Mouse (Mus musculus): ENCODE data around the gene Naaa.

Naaa gene

GRCm38 (mm10) chr5:92282571-92282970 lies 4.6 kb upstream of the Naaa start:
- H3K36me3 ChIP-seq (ENCODE audit: insufficient read depth, low read length) = peaks cover 50% of the 10 kb centered on the region
- H3K4me3 ChIP-seq (replicated peaks; ENCODE audit: low read length) = no peak overlapping the region
- H3K9me3 ChIP-seq (ENCODE audit: low read length) = no peaks in the 10 kb centered on the region
- TF ChIP-seq CTCF (conservative IDR thresholded peaks at IDR 0.05; ENCODE audit: low read length) (no peak), NANOG (IDR thresholded peaks at IDR 0.05; ENCODE audit: borderline replicate concordance, low read length) (no peak), POU5F1 (IDR thresholded peaks at IDR 0.05; ENCODE audit: borderline replicate concordance, low read length) (no peak)
- H3K4me1 ChIP-seq (replicated peaks; ENCODE audit: low read depth, low read length) = peaks cover 20% of the 10 kb centered on the region
- 0 out of 2 replicates have a peak, but pooled peaks cover 1% of the 10 kb centered on the region for H3K27me3 ChIP-seq (ENCODE audit: insufficient read depth, low read length)

- no peak for TF ChIP-seq NANOG (IDR thresholded peaks at IDR 0.05; ENCODE audit: borderline replicate concordance, low read length)
- no peak for TF ChIP-seq CTCF (conservative IDR thresholded peaks at IDR 0.05; ENCODE audit: low read length)
- TF ChIP-seq POU5F1 (IDR thresholded peaks at IDR 0.05; ENCODE audit: borderline replicate concordance, low read length) = no peak
- Histone ChIP-seq H3K4me3 (replicated peaks; ENCODE audit: low read length) (no peak overlapping the region), H3K36me3 (ENCODE audit: insufficient read depth, low read length) (peaks cover 17% of the 10 kb centered on the region), H3K4me1 (replicated peaks; ENCODE audit: low read depth, low read length) (peaks cover 38% of the 10 kb centered on the region), H3K27me3 (ENCODE audit: insufficient read depth, low read length) (peaks cover 11% of the 10 kb centered on the region; the same call in 1 of the 2 replicates), H3K9me3 (ENCODE audit: low read length) (no peaks in the 10 kb centered on the region)
Measured at GRCm38 (mm10) chr5:92278942-92279537, 1.1 kb upstream of the Naaa start.

- peaks cover 27% of the 10 kb centered on the region for H3K4me1 ChIP-seq (replicated peaks; ENCODE audit: low read depth, low read length)
- no peak for TF ChIP-seq NANOG (IDR thresholded peaks at IDR 0.05; ENCODE audit: borderline replicate concordance, low read length)
- H3K4me3 ChIP-seq (replicated peaks; ENCODE audit: low read length) = no peak overlapping the region
- H3K36me3 ChIP-seq (ENCODE audit: insufficient read depth, low read length) = no peaks in the 10 kb centered on the region
- peaks cover 2% of the 10 kb centered on the region; the same call in 1 of the 2 replicates for H3K27me3 ChIP-seq (ENCODE audit: insufficient read depth, low read length)
- H3K9me3 ChIP-seq (ENCODE audit: low read length) = no peaks in the 10 kb centered on the region
Measured at GRCm38 (mm10) chr5:92270496-92270895, 7.5 kb downstream of the Naaa start.

- peaks cover 16% of the 10 kb centered on the region for H3K4me1 ChIP-seq (replicated peaks; ENCODE audit: low read depth, low read length)
- no peak for TF ChIP-seq CTCF (conservative IDR thresholded peaks at IDR 0.05; ENCODE audit: low read length)
- no peak for TF ChIP-seq POU5F1 (IDR thresholded peaks at IDR 0.05; ENCODE audit: borderline replicate concordance, low read length)
- no peak for TF ChIP-seq NANOG (IDR thresholded peaks at IDR 0.05; ENCODE audit: borderline replicate concordance, low read length)
- H3K36me3 ChIP-seq (ENCODE audit: insufficient read depth, low read length) = no peaks in the 10 kb centered on the region
- H3K27me3 ChIP-seq (ENCODE audit: insufficient read depth, low read length) = no peaks in the 10 kb centered on the region
- no peaks in the 10 kb centered on the region for H3K9me3 ChIP-seq (ENCODE audit: low read length)
- H3K4me3 ChIP-seq (replicated peaks; ENCODE audit: low read length) = no peak overlapping the region
Measured at GRCm38 (mm10) chr5:92263761-92264359, 14.1 kb downstream of the Naaa start.

GRCm38 (mm10) chr5:92262646-92263045 lies 15.3 kb downstream of the Naaa start:
- TF ChIP-seq NANOG (IDR thresholded peaks at IDR 0.05; ENCODE audit: borderline replicate concordance, low read length) = no peak
- TF ChIP-seq CTCF (conservative IDR thresholded peaks at IDR 0.05; ENCODE audit: low read length) = no peak
- no peak for TF ChIP-seq POU5F1 (IDR thresholded peaks at IDR 0.05; ENCODE audit: borderline replicate concordance, low read length)

GRCm38 (mm10) chr5:92256218-92256617 lies 21.8 kb downstream of the Naaa start, which contains the start of gene Ppef2:
TSS of gene Ppef2 (minus strand) at chr5:92256278.
- Histone ChIP-seq H3K36me3 (ENCODE audit: insufficient read depth, low read length) (no peaks in the 10 kb centered on the region), H3K27me3 (ENCODE audit: insufficient read depth, low read length) (no peaks in the 10 kb centered on the region), H3K9me3 (ENCODE audit: low read length) (no peaks in the 10 kb centered on the region), H3K4me3 (replicated peaks; ENCODE audit: low read length) (no peak within 1 kb of the TSS), H3K4me1 (replicated peaks; ENCODE audit: low read depth, low read length) (peaks cover 25% of the 10 kb centered on the region)
- TF ChIP-seq CTCF (conservative IDR thresholded peaks at IDR 0.05; ENCODE audit: low read length) (no peak), POU5F1 (IDR thresholded peaks at IDR 0.05; ENCODE audit: borderline replicate concordance, low read length) (no peak), NANOG (IDR thresholded peaks at IDR 0.05; ENCODE audit: borderline replicate concordance, low read length) (no peak)

More at GRCm38 (mm10) chr5:92262646-92263045, 15.3 kb downstream of the Naaa start:
- H3K4me3 ChIP-seq (replicated peaks; ENCODE audit: low read length) = no peak overlapping the region
- peaks cover 21% of the 10 kb centered on the region for H3K4me1 ChIP-seq (replicated peaks; ENCODE audit: low read depth, low read length)
- H3K36me3 ChIP-seq (ENCODE audit: insufficient read depth, low read length) = no peaks in the 10 kb centered on the region
- H3K27me3 ChIP-seq (ENCODE audit: insufficient read depth, low read length) = no peaks in the 10 kb centered on the region
- no peaks in the 10 kb centered on the region for H3K9me3 ChIP-seq (ENCODE audit: low read length)

- H3K27me3 ChIP-seq (ENCODE audit: insufficient read depth, low read length) = no peaks in the 10 kb centered on the region; the same call in 1 of the 2 replicates
- TF ChIP-seq POU5F1 (IDR thresholded peaks at IDR 0.05; ENCODE audit: borderline replicate concordance, low read length) = no peak
- H3K4me1 ChIP-seq (replicated peaks; ENCODE audit: low read depth, low read length) = peaks cover 35% of the 10 kb centered on the region
- no peaks in the 10 kb centered on the region for H3K9me3 ChIP-seq (ENCODE audit: low read length)
- H3K4me3 ChIP-seq (replicated peaks; ENCODE audit: low read length) = no peak overlapping the region
- H3K36me3 ChIP-seq (ENCODE audit: insufficient read depth, low read length) = no peaks in the 10 kb centered on the region
Measured at GRCm38 (mm10) chr5:92254476-92254875, 23.5 kb downstream of the Naaa start.

GRCm38 (mm10) chr5:92252797-92253343 lies 25.1 kb downstream of the Naaa start:
- Histone ChIP-seq H3K27me3 (ENCODE audit: insufficient read depth, low read length) (peaks cover 4% of the 10 kb centered on the region; the same call in 1 of the 2 replicates), H3K9me3 (ENCODE audit: low read length) (no peaks in the 10 kb centered on the region), H3K4me3 (replicated peaks; ENCODE audit: low read length) (0 out of 2 replicates have a peak overlapping the region, but pooled peaks have one; percentile 10), H3K4me1 (replicated peaks; ENCODE audit: low read depth, low read length) (peaks cover 36% of the 10 kb centered on the region), H3K36me3 (ENCODE audit: insufficient read depth, low read length) (no peaks in the 10 kb centered on the region)
- TF ChIP-seq CTCF (conservative IDR thresholded peaks at IDR 0.05; ENCODE audit: low read length) (peak; percentile 37), POU5F1 (IDR thresholded peaks at IDR 0.05; ENCODE audit: borderline replicate concordance, low read length) (no peak)

All from E14TG2a.4 (cell line).